Mouse (Mus musculus) layer of hippocampus, adult 9-10 months (tissue): Measurements from ENCODE around the gene Gm10401.
"Not testable (repeated sequence)": the region's sequence is repeated elsewhere in the genome, so short reads cannot be mapped to it uniquely, and the experiment has no call there.

ENCODE experiments used
- DNase-seq: peaks from one replicate; pipeline ENCODE4 v3.0.0; 2022; ENCODE audit warnings: low spot score

The Gm10401 gene

GRCm38 (mm10) chr5:115118961-115119570 lies 21.0 kb upstream of the Gm10401 start, which contains the start of gene Acads:
Gene Acads, minus strand, starts transcription at chr5:115119346.
- DNase-seq: no peak

- DNase-seq: no peak
Measured at GRCm38 (mm10) chr5:115117467-115117866, 19.4 kb upstream of the Gm10401 start.

- DNase-seq: no peak
Measured at GRCm38 (mm10) chr5:115116426-115116825, 18.3 kb upstream of the Gm10401 start.

- no peak for DNase-seq
Measured at GRCm38 (mm10) chr5:115114501-115114900, 16.4 kb upstream of the Gm10401 start.

- DNase-seq: no peak
Measured at GRCm38 (mm10) chr5:115113244-115113643, 15.1 kb upstream of the Gm10401 start.

- no peak for DNase-seq
Measured at GRCm38 (mm10) chr5:115111156-115111555, 13.1 kb upstream of the Gm10401 start.

GRCm38 (mm10) chr5:115103253-115103652 lies 5.2 kb upstream of the Gm10401 start:
- not testable (repeated sequence) for DNase-seq

GRCm38 (mm10) chr5:115102231-115102630 lies 4.1 kb upstream of the Gm10401 start:
- no peak for DNase-seq

- no peak for DNase-seq
Measured at GRCm38 (mm10) chr5:115100473-115100872, 2.4 kb upstream of the Gm10401 start.

GRCm38 (mm10) chr5:115099991-115100390 lies 1.9 kb upstream of the Gm10401 start:
- no peak for DNase-seq

GRCm38 (mm10) chr5:115099530-115099929 lies 1.4 kb upstream of the Gm10401 start:
- no peak for DNase-seq

- no peak for DNase-seq
Measured at GRCm38 (mm10) chr5:115091776-115092175, 6.3 kb downstream of the Gm10401 start.

- DNase-seq: no peak
Measured at GRCm38 (mm10) chr5:115091015-115091414, 7.1 kb downstream of the Gm10401 start.

GRCm38 (mm10) chr5:115089592-115090268 lies 8.4 kb downstream of the Gm10401 start:
- no peak for DNase-seq

GRCm38 (mm10) chr5:115085675-115086074 lies 12.4 kb downstream of the Gm10401 start:
- no peak for DNase-seq

GRCm38 (mm10) chr5:115083492-115083891 lies 14.6 kb downstream of the Gm10401 start:
- DNase-seq: no peak

GRCm38 (mm10) chr5:115081636-115082035 lies 16.5 kb downstream of the Gm10401 start:
- DNase-seq: no peak

- DNase-seq: peak; percentile 57
Measured at GRCm38 (mm10) chr5:115076144-115076901, 21.8 kb downstream of the Gm10401 start.

GRCm38 (mm10) chr5:115074749-115075148 lies 23.3 kb downstream of the Gm10401 start:
- no peak for DNase-seq

GRCm38 (mm10) chr5:115073306-115073705 lies 24.8 kb downstream of the Gm10401 start:
- DNase-seq: not testable (repeated sequence)

- DNase-seq: no peak
Measured at GRCm38 (mm10) chr5:115072143-115072542, 26.0 kb downstream of the Gm10401 start.

- DNase-seq: no peak
Measured at GRCm38 (mm10) chr5:115071096-115071901, 26.8 kb downstream of the Gm10401 start.
